Mouse (Mus musculus) cerebellum, adult 18-20 months (tissue): ENCODE measurements at regions not wholly inside any gene's neighbourhood (a gene's known extent, or its start where the extent isn't known, plus 50 kb on each side); places are given as distances from the start of the nearest gene placed in this dataset.
"Not testable (repeated sequence)": the region's sequence is repeated elsewhere in the genome, so short reads cannot be mapped to it uniquely, and the experiment has no call there.

ENCODE experiments used
- DNase-seq, 2 experiments: peaks; one replicate each; pipeline ENCODE4 v3.0.0; 2021

GRCm38 (mm10) chr16:57924130-57924495 is 169.6 kb upstream of the Col8a1 start:
- no peak for DNase-seq

DNA sequence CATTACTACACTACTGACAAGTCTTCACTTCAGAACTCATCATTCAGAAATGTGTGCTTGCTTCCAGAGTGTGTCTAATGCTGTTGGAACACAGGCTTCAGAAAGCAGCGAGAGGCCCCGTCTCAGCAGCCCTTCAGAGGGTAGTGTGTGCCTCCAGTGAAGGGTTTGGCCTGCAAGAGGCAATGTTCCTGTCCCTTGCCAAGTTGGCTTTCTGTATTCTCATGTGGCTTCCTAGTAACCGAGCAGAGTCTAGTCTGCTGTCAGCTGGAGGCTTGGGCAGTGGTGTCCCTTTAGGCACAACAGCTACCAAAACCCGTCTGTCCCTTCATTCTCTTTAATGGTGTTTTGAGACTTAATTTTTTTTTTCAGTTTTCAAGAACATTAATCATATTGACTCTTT is 173.3 kb upstream of the Col8a1 start:
- DNase-seq, result peak; percentile 5 to 10

- no peak for DNase-seq
Observed at GRCm38 (mm10) chr16:57928301-57928700, 173.8 kb upstream of the Col8a1 start.

DNA sequence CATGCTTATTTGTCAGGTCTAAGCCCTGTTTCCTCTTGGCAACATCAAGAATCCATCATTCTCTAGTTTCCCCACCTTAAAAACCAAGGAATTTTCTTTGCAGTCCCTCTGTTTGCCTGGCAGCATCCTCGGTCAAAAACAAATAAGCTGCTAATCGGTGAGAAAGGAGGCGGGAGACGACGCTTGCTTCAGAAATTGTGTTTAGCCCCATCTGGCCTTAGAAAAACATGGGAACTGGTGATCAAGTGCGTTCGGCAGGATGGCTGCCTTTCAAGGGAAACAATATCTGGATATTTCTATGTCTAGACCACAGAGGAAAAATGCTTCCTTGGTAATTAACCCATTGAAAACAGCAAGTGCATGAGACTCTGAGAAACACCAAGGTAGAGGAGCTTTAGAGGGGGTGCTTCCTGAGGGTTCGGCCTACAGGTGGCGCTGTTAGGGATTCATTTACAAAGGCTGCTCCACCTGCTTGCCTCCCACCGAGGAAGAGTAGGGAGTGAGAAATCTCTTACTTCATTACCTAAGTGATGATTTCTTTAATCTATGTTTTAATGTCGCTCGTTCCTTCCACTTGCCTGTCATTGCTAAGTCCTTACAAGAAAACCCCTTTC is 174.7 kb upstream of the Col8a1 start:
- no peak for DNase-seq

- no peak for DNase-seq
Observed at GRCm38 (mm10) chr16:57945404-57945803, 190.9 kb upstream of the Col8a1 start.

- DNase-seq, result no peak
Observed at GRCm38 (mm10) chr16:57947309-57947708, 192.8 kb upstream of the Col8a1 start.

GRCm38 (mm10) chr16:57949680-57950079 is 195.1 kb upstream of the Col8a1 start:
- DNase-seq, result no peak

GRCm38 (mm10) chr16:57970956-57971355 is 216.4 kb upstream of the Col8a1 start:
- no peak for DNase-seq

GRCm38 (mm10) chr16:57984111-57984510 is 229.6 kb upstream of the Col8a1 start:
- DNase-seq, result no peak

GRCm38 (mm10) chr16:58005740-58006139 is 251.2 kb upstream of the Col8a1 start:
- DNase-seq, result no peak

- DNase-seq, result no peak
Observed at GRCm38 (mm10) chr16:58013557-58013956, 259.0 kb upstream of the Col8a1 start.

DNA sequence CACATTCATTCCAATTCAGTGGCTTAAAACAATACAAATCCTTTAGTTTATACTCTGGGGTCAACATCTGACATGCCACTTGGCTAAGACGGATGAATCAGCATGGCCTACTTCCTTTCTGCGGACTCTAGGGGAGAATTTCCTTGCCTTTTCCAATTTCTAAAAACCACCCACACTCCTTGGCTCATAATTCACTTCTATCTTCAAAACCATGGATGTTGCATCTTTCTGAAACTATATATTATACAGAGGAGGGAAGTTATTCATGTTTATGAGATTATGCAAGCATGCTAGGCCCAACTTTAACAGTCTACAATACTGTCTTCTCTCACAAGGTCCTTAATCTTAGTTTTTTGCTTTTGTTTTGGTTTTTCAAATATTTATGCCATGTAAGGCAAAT is 273.0 kb upstream of the Col8a1 start:
- DNase-seq, result no peak

DNA sequence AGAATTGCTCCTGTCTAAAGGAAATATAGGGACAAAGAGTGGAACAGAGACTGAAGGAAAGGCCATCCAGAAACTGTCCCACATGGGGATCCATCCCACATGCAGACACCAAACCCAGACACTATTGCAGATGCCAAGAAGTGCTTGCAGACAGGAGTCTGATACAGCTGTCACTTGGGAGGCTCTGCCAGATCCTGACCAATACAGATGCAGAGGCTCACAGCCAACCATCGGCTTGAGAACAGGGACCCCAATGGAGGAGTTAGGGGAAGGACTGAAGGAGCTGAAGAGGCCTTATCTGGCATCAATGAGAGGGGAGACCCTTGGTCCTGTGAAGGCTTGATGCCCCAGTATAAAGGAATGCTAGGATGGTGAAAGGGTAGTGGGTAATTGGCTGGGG is 274.0 kb upstream of the Col8a1 start:
- DNase-seq, result not testable (repeated sequence)

GRCm38 (mm10) chr16:58029674-58030073 is 275.1 kb upstream of the Col8a1 start:
- DNase-seq, result no peak

GRCm38 (mm10) chr16:58068654-58069271 is 314.2 kb upstream of the Col8a1 start:
- no peak for DNase-seq

DNA sequence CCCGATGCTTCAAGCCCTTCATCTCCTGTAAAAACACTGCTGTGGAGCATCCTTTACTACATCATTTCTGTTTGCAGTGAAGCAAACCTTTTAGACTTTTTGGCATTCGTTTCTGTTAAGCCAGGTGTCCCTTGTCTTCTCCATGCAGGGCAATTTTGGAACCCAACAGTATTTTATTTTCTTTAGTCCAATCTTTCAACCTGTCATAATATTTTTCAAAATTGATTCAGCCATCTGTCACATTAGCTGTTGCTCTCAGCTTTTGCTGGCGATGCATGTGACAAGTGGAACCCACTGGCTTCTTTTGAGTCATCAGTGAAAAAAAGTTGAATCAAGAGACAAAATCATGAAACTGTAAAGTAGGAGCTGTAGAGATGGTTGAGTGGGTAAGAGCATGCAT is 317.9 kb upstream of the Col8a1 start:
- no peak for DNase-seq

GRCm38 (mm10) chr16:58100351-58100750 is 307.9 kb upstream of the Dcbld2 start:
- no peak for DNase-seq

- DNase-seq, result no peak
Observed at GRCm38 (mm10) chr16:58110452-58110851, 297.8 kb upstream of the Dcbld2 start.

GRCm38 (mm10) chr16:58126086-58126485 is 282.2 kb upstream of the Dcbld2 start:
- no peak for DNase-seq

- DNase-seq, result no peak
Observed at GRCm38 (mm10) chr16:58136144-58136905, 271.9 kb upstream of the Dcbld2 start.

DNA sequence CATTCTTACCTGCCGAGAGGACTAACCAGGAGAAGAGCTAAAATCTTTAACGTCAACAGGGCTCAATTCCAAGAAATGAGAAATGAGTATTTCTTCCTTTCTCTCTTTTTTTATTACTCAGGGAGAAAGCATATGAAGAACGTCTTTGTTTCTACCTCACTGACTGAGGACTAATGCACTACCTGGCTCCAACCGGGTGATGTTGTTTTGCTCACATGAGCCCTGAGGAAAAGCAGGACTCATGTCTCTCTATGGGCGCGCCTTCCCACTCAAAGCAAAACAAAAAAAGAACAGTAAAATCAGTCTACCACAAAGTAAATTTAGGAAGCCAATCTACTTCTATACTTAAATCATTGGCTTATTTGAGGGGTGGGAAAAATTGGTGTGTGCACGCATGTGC is 271.3 kb upstream of the Dcbld2 start:
- no peak for DNase-seq

GRCm38 (mm10) chr16:58137728-58138279 is 270.4 kb upstream of the Dcbld2 start:
- DNase-seq, result no peak

DNA sequence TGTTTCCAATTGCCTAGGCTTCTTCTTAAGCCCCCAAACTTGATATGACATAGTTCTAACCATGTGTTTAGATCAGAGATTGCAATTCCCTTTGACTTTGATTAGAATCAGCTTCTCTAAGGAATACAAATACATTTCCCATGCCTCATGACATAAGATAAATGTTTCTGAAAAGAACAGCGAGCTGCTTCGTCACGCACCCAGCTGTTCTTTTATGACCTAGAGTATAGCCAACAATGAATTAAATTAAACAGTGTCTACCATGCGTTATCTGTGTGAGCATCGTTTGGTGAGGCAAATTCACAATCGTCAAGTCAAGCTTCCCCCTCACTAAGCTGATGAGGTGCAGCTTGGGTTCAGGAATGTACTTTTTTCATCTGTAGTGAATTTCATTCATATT is 261.8 kb upstream of the Dcbld2 start:
- DNase-seq, result no peak

DNA sequence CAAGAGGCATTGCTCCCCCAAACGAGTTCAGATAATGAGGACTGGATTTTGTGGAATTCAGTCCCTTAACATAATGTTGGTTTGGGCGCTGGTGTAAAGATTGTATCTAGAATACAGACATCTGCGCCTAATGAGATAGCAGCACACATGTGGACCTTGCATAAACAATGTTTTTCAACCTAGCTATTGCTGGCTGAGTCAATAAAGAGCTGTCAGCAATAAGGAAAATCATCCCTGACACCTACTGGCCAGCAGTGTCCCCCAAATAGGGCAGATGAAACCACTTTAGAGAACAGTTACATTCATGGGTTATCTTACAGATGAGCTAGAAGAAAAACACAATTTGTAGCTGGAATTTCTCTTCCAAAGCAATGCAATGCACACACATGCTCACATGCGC is 252.7 kb upstream of the Dcbld2 start:
- DNase-seq, result no peak
